Mouse (Mus musculus): ENCODE results near the gene Ccdc13. TPM values are rescaled to one million over a fixed set of nuclear protein-coding genes. Genes with fewer than 3 reads are reported as not detected.

Gene Ccdc13
- polyA plus RNA-seq, 1 experiment, result 0.01 TPM

DNA sequence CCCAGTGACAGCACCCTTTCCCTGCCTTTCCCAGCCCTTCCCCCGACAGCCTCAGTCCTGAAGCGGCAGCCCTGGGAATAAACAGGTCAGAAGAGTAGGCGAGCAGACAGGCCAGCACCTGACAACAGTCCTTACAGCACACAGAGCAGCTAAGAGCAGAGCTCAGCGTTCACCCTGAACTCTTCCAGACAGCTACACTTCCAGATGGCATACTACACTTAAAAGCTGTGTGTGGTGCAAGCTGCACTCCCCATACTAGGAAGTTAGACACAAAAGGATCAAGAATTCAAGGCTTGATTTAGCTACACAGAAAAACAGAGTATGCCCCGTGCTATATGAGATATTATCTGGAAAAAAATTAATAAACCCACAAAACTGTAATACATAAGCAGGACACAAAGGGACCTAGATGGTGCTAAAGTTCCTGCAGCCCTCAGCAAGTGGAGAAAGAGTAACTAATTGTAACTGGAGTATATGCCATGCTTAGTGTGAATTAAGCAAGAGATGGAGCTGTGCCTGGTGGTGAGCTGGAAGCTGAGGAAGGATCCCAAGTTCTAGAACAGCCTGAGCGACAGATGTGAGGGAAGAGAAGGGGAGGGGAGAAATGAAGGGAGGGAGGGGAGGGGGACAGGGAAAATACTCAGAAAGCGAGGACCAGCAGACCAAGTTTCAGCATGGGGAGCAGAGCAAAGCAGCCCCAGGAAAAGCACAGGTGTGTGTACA, 9.8 kb downstream of the Ccdc13 start:
- H3ac ChIP-seq (ENCODE audit: control insufficient read depth, insufficient read length), result no peak overlapping the region
- peaks cover 9% of the 10 kb centered on the region for H3K27me3 ChIP-seq (ENCODE audit: control insufficient read depth, insufficient read depth, insufficient read length)
- H3K36me3 ChIP-seq (ENCODE audit: control insufficient read depth, insufficient read depth), result no peaks in the 10 kb centered on the region
- no peaks in the 10 kb centered on the region for H3K79me2 ChIP-seq (ENCODE audit: control insufficient read depth, insufficient read depth)
- no peak overlapping the region for H3K4me2 ChIP-seq (ENCODE audit: low read depth)
- no peak overlapping the region for H3K4me3 ChIP-seq
- TF ChIP-seq USF1 (IDR thresholded peaks at IDR 0.05; ENCODE audit: low read depth) (no peak), CEBPB (IDR thresholded peaks at IDR 0.05; ENCODE audit: insufficient read depth, poor library complexity, severe bottlenecking) (no peak)

DNA sequence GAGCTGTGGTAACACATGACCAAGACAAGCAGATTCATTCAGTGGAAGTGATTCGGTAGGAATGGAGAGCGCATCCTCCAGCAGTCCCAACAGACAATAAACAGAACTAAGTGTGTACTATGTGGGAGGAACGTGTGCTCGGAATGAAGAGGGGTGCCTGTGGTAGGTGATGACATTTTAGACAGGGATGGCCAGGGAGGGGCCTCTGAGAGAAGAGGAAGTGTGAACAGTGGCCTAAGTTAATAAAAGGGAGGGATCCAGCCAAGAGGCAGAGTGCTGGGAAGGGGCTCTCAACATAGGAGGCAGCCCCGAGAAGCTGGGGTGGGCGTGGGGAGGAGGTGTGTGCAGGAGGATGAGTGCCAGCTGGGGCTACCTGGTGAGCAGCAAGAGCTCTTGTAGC, 10.9 kb downstream of the Ccdc13 start:
- peaks cover 2% of the 10 kb centered on the region for H3K27me3 ChIP-seq (ENCODE audit: control insufficient read depth, insufficient read depth, insufficient read length)
- TF ChIP-seq REST (IDR thresholded peaks at IDR 0.05; ENCODE audit: insufficient read depth, insufficient read length) (no peak), TCF3 (IDR thresholded peaks at IDR 0.05; ENCODE audit: insufficient read length, low read depth) (no peak), TCF12 (IDR thresholded peaks at IDR 0.05; ENCODE audit: insufficient read depth, poor library complexity, severe bottlenecking) (no peak), POLR2A (IDR thresholded peaks at IDR 0.05; ENCODE audit: insufficient read length, low read depth) (no peak), MYOG (IDR thresholded peaks at IDR 0.05; ENCODE audit: control insufficient read depth in 1 of 3, insufficient read depth in 1 of 3, insufficient read length in 2 of 3, low read depth in 2 of 3) (no peak), E2F4 (IDR thresholded peaks at IDR 0.05; ENCODE audit: insufficient read depth) (no peak), MAX (IDR thresholded peaks at IDR 0.05; ENCODE audit: low read depth) (no peak), SRF (IDR thresholded peaks at IDR 0.05; ENCODE audit: control insufficient read depth, insufficient read length, low read depth) (no peak), POLR2AphosphoS2 (IDR thresholded peaks at IDR 0.05; ENCODE audit: insufficient read length, low read depth) (no peak)
- no peak overlapping the region for H3ac ChIP-seq (ENCODE audit: control insufficient read depth, insufficient read length)
- no peaks in the 10 kb centered on the region for H3K36me3 ChIP-seq (ENCODE audit: control insufficient read depth, insufficient read depth)
- no peak overlapping the region for H3K4me3 ChIP-seq
- no peaks in the 10 kb centered on the region for H3K79me2 ChIP-seq (ENCODE audit: control insufficient read depth, insufficient read depth)
- H3K4me2 ChIP-seq (ENCODE audit: low read depth), result no peak overlapping the region

DNA sequence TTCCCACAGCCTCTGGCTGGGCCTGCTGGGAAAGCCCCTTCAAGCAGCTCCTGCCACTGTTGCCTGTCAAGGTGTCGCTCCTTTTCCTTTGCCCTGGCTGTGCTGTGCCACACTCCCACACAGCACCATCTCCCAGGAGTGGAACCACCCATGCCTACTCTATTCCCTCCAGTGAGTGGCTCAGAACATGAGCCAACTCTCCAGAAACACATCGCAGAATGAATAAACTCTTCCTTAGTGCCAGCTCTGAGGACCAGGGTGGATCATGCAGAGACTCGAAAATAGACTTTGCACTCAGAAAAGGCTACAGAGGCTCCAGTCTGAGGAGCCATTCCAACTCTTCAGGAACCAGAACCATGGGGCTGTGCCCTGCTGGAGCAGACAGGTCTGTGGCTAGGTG, 12.9 kb downstream of the Ccdc13 start:
- TF ChIP-seq CEBPB (IDR thresholded peaks at IDR 0.05; ENCODE audit: insufficient read depth, poor library complexity, severe bottlenecking) (no peak), POLR2AphosphoS2 (IDR thresholded peaks at IDR 0.05; ENCODE audit: insufficient read length, low read depth) (no peak), TCF3 (IDR thresholded peaks at IDR 0.05; ENCODE audit: insufficient read length, low read depth) (no peak), TCF12 (IDR thresholded peaks at IDR 0.05; ENCODE audit: insufficient read depth, poor library complexity, severe bottlenecking) (no peak), SRF (IDR thresholded peaks at IDR 0.05; ENCODE audit: control insufficient read depth, insufficient read length, low read depth) (no peak), MAX (IDR thresholded peaks at IDR 0.05; ENCODE audit: low read depth) (no peak), POLR2A (IDR thresholded peaks at IDR 0.05; ENCODE audit: insufficient read length, low read depth) (no peak), USF1 (IDR thresholded peaks at IDR 0.05; ENCODE audit: low read depth) (no peak), MYOD1 (IDR thresholded peaks at IDR 0.05; ENCODE audit: control insufficient read depth in 1 of 3, insufficient read length in 2 of 3, low read depth in 2 of 3) (no peak), E2F4 (IDR thresholded peaks at IDR 0.05; ENCODE audit: insufficient read depth) (no peak), MYOG (IDR thresholded peaks at IDR 0.05; ENCODE audit: control insufficient read depth in 1 of 3, insufficient read depth in 1 of 3, insufficient read length in 2 of 3, low read depth in 2 of 3) (no peak), REST (IDR thresholded peaks at IDR 0.05; ENCODE audit: insufficient read depth, insufficient read length) (no peak)
- Histone ChIP-seq H3K79me2 (ENCODE audit: control insufficient read depth, insufficient read depth) (no peaks in the 10 kb centered on the region), H3K4me2 (ENCODE audit: low read depth) (no peak overlapping the region), H3K27me3 (ENCODE audit: control insufficient read depth, insufficient read depth, insufficient read length) (no peaks in the 10 kb centered on the region), H3K4me3 (no peak overlapping the region), H3K36me3 (ENCODE audit: control insufficient read depth, insufficient read depth) (no peaks in the 10 kb centered on the region), H3ac (ENCODE audit: control insufficient read depth, insufficient read length) (no peak overlapping the region)

DNA sequence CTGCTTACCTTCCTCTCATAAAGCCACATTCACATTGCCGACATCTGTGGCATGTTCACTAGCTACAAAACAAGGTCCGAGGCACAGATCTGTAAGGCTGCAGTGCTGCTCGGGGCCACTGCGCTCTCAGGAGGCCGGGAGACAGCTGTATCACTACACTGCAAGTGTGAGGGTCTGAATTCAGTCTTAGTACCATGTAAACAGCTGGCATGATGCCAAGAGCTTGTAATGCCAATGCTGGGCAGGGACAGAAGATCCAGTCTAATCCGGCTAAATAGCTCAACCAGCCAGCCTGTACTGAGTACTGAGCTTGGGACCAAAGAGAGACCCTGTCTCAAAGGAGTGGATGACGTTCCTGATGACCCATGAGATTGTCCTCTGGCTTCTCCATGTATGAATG, 15.3 kb downstream of the Ccdc13 start:
- H3K79me2 ChIP-seq (ENCODE audit: control insufficient read depth, insufficient read depth), result no peaks in the 10 kb centered on the region
- TF ChIP-seq CEBPB (IDR thresholded peaks at IDR 0.05; ENCODE audit: insufficient read depth, poor library complexity, severe bottlenecking), result no peak
- no peak for TF ChIP-seq MAX (IDR thresholded peaks at IDR 0.05; ENCODE audit: low read depth)
- no peak for TF ChIP-seq POLR2AphosphoS2 (IDR thresholded peaks at IDR 0.05; ENCODE audit: insufficient read length, low read depth)
- H3K4me3 ChIP-seq, result no peak overlapping the region
- H3K36me3 ChIP-seq (ENCODE audit: control insufficient read depth, insufficient read depth), result no peaks in the 10 kb centered on the region
- H3ac ChIP-seq (ENCODE audit: control insufficient read depth, insufficient read length), result no peak overlapping the region
- H3K27me3 ChIP-seq (ENCODE audit: control insufficient read depth, insufficient read depth, insufficient read length), result no peaks in the 10 kb centered on the region
- H3K4me2 ChIP-seq (ENCODE audit: low read depth), result no peak overlapping the region

DNA sequence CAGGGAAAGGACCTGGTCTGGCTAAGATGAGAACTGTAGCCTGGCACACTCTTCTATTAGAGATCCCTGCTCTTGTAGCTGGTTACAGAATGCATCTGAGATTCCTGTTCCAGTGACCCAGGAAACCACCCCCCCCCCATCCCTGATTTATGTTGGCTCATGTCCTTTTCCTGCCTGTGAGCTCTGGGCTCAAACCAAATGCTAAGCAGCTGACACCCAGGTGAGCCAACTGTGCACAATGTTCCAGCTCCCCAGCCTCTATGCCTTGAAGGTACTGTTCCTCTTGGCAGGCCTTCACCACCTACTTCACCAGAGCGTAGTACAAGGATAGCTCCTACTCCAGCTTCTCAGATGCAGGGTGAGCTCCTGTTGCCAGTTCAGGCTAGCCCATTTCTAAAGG, 16.2 kb downstream of the Ccdc13 start:
- no peaks in the 10 kb centered on the region for H3K27me3 ChIP-seq (ENCODE audit: control insufficient read depth, insufficient read depth, insufficient read length)
- H3K36me3 ChIP-seq (ENCODE audit: control insufficient read depth, insufficient read depth), result no peaks in the 10 kb centered on the region
- TF ChIP-seq USF1 (IDR thresholded peaks at IDR 0.05; ENCODE audit: low read depth) (no peak), POLR2A (IDR thresholded peaks at IDR 0.05; ENCODE audit: insufficient read length, low read depth) (no peak), CEBPB (IDR thresholded peaks at IDR 0.05; ENCODE audit: insufficient read depth, poor library complexity, severe bottlenecking) (no peak), SRF (IDR thresholded peaks at IDR 0.05; ENCODE audit: control insufficient read depth, insufficient read length, low read depth) (no peak), POLR2AphosphoS2 (IDR thresholded peaks at IDR 0.05; ENCODE audit: insufficient read length, low read depth) (no peak), TCF12 (IDR thresholded peaks at IDR 0.05; ENCODE audit: insufficient read depth, poor library complexity, severe bottlenecking) (no peak), REST (IDR thresholded peaks at IDR 0.05; ENCODE audit: insufficient read depth, insufficient read length) (no peak), MYOD1 (IDR thresholded peaks at IDR 0.05; ENCODE audit: control insufficient read depth in 1 of 3, insufficient read length in 2 of 3, low read depth in 2 of 3) (no peak), TCF3 (IDR thresholded peaks at IDR 0.05; ENCODE audit: insufficient read length, low read depth) (no peak), E2F4 (IDR thresholded peaks at IDR 0.05; ENCODE audit: insufficient read depth) (no peak), MAX (IDR thresholded peaks at IDR 0.05; ENCODE audit: low read depth) (no peak), MYOG (IDR thresholded peaks at IDR 0.05; ENCODE audit: control insufficient read depth in 1 of 3, insufficient read depth in 1 of 3, insufficient read length in 2 of 3, low read depth in 2 of 3) (no peak)
- no peak overlapping the region for H3K4me3 ChIP-seq
- peak overlapping the region; percentile 24 for H3K4me2 ChIP-seq (ENCODE audit: low read depth)
- no peaks in the 10 kb centered on the region for H3K79me2 ChIP-seq (ENCODE audit: control insufficient read depth, insufficient read depth)
- H3ac ChIP-seq (ENCODE audit: control insufficient read depth, insufficient read length), result no peak overlapping the region

Measured in myocyte (in vitro differentiated cells).